Mouse (Mus musculus) liver, embryonic 13.5 days (tissue): ENCODE measurements at regions not wholly inside any gene's neighbourhood (a gene's known extent, or its start where the extent isn't known, plus 50 kb on each side); places are given as distances from the start of the nearest gene placed in this dataset.

Experiments used
- ATAC-seq: fragments of 200-750 bp; cut with Nextera tagmentation; 2 replicates; pipeline ENCODE4 v1.8.0; 2017; ENCODE audit warnings: low read depth, mild to moderate bottlenecking, moderate number of reproducible peaks, moderate library complexity
- DNase-seq: peaks from one replicate; pipeline ENCODE4 v3.0.0; 2022
- H3K27ac ChIP-seq: fragments of 300-500 bp; sonication (generic); 2 replicates; pipeline ENCODE4 v1.5.1; 2015; ENCODE audit warnings: moderate library complexity, mild to moderate bottlenecking, inconsistent platforms
- H3K27me3 ChIP-seq: fragments of 300-500 bp; sonication (generic); 2 replicates; pipeline ENCODE4 v1.6.1; 2015; ENCODE audit warnings: mild to moderate bottlenecking, inconsistent platforms
- H3K36me3 ChIP-seq: fragments of 300-500 bp; sonication (generic); 2 replicates; pipeline ENCODE4 v1.6.1; 2015; ENCODE audit warnings: mild to moderate bottlenecking, inconsistent platforms
- H3K4me1 ChIP-seq: fragments of 300-500 bp; sonication (generic); replicated peaks from 2 replicates; pipeline ENCODE4 v1.6.1; 2015; ENCODE audit warnings: inconsistent platforms
- H3K4me2 ChIP-seq: fragments of 300-500 bp; sonication (generic); 2 replicates; pipeline ENCODE4 v1.6.1; 2015; ENCODE audit warnings: inconsistent platforms, mild to moderate bottlenecking, moderate library complexity
- H3K4me3 ChIP-seq: fragments of 300-500 bp; sonication (generic); replicated peaks from 2 replicates; pipeline ENCODE4 v1.5.1; 2015; ENCODE audit warnings: mild to moderate bottlenecking, inconsistent platforms
- H3K9ac ChIP-seq: fragments of 300-500 bp; sonication (generic); 2 replicates; pipeline ENCODE4 v1.6.1; 2015; ENCODE audit warnings: mild to moderate bottlenecking, inconsistent platforms
- H3K9me3 ChIP-seq: fragments of 300-500 bp; sonication (generic); replicated peaks from 2 replicates; pipeline ENCODE4 v1.6.1; 2016; ENCODE audit warnings: inconsistent platforms
- WGBS: fragments of 180-500 bp; shearing (Covaris S2); methylation state at CpG from one replicate; pipeline ENCODE4 v1.1.7; 2015; ENCODE audit not compliant: insufficient replicate concordance; 5-methylcytosine and 5-hydroxymethylcytosine counted together

GRCm38 (mm10) chr13:98579731-98580130 is 57.5 kb downstream of the Tmem174 start:
- DNase-seq (no peak), ATAC-seq (no peak)
- Histone ChIP-seq H3K9me3 (no peaks in the 10 kb centered on the region), H3K4me3 (no peak overlapping the region), H3K4me2 (no peak overlapping the region), H3K36me3 (no peaks in the 10 kb centered on the region), H3K9ac (no peak overlapping the region), H3K27ac (no peak overlapping the region), H3K4me1 (no peaks in the 10 kb centered on the region), H3K27me3 (peaks cover 19% of the 10 kb centered on the region)
- 67% methylated on average over 3 of the region's 3 CpGs for WGBS

DNA sequence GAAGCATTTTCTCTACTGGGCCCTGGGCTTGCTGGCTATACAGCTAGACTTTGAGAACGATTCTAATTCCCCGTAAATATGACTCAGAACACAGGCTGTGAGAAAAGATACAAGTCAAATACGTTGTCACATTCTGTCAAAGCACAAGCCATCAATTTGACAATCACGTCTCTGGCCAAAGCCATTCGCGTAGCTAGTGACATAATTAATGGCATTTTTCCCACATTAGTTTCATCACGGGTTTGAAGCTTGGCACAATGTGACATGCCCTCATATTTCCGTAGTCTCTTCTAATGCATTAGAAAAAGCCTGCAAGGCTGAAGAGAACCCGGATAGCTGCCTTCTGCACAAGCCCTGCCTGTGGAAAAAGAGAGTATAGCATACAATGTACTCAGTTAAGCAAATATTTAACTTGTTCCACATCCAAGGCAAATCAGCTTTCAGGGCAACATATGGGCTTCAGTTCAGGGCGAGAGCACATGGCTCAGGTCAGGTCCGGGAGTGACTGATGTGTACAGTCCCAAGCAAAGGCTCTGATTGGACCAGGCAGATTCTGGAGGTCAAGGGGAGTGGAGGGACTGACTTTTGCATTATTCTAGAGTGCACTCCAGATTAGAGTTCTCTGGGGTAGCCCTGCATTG is 58.7 kb downstream of the Tmem174 start:
- WGBS = 59% methylated on average over 11 of the region's 11 CpGs
- no peaks in the 10 kb centered on the region for H3K36me3 ChIP-seq
- H3K4me2 ChIP-seq = no peak overlapping the region
- H3K4me1 ChIP-seq = no peaks in the 10 kb centered on the region
- H3K9me3 ChIP-seq = no peaks in the 10 kb centered on the region
- H3K4me3 ChIP-seq = no peak overlapping the region
- ATAC-seq = peak; percentile 68
- peaks cover 20% of the 10 kb centered on the region for H3K27me3 ChIP-seq
- H3K9ac ChIP-seq = no peak overlapping the region
- H3K27ac ChIP-seq = no peak overlapping the region
- no peak for DNase-seq

GRCm38 (mm10) chr13:98576061-98576460 is 61.1 kb downstream of the Tmem174 start:
- ATAC-seq (no peak), DNase-seq (no peak)
- Histone ChIP-seq H3K4me2 (no peak overlapping the region), H3K4me1 (no peaks in the 10 kb centered on the region), H3K27ac (no peak overlapping the region), H3K9me3 (no peaks in the 10 kb centered on the region), H3K27me3 (peaks cover 39% of the 10 kb centered on the region), H3K9ac (no peak overlapping the region), H3K36me3 (no peaks in the 10 kb centered on the region), H3K4me3 (no peak overlapping the region)
- 59% methylated on average over 3 of the region's 3 CpGs for WGBS

DNA sequence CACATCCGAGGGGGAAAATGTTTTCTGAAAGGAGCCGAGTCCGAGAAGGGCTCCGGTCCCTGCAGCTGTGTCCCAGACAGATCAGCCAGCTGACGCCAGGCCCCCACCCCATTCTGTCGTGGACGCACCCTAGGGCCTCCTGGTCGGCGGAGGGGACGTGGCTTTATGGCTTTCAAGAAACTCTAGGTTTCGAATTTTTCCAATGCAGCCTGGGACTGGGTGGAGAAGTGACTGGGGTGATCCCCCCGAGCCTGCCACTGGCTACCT is 63.2 kb downstream of the Tmem174 start:
- no peaks in the 10 kb centered on the region for H3K36me3 ChIP-seq
- no peaks in the 10 kb centered on the region for H3K9me3 ChIP-seq
- no peak for ATAC-seq
- no peak for DNase-seq
- H3K4me1 ChIP-seq = no peaks in the 10 kb centered on the region
- WGBS = 37% methylated on average over 12 of the region's 12 CpGs
- no peak overlapping the region for H3K4me3 ChIP-seq
- H3K27me3 ChIP-seq = peaks cover 45% of the 10 kb centered on the region
- H3K9ac ChIP-seq = no peak overlapping the region
- no peak overlapping the region for H3K27ac ChIP-seq
- H3K4me2 ChIP-seq = no peak overlapping the region

- no peaks in the 10 kb centered on the region for H3K9me3 ChIP-seq
- no peaks in the 10 kb centered on the region for H3K4me1 ChIP-seq
- H3K4me2 ChIP-seq = peak overlapping the region; percentile 62
- peak overlapping the region; percentile 24; the same call in 1 of the 2 replicates for H3K4me3 ChIP-seq
- 26% methylated on average over 39 of the region's 39 CpGs for WGBS
- H3K27ac ChIP-seq = no peak overlapping the region
- ATAC-seq (no peak), DNase-seq (no peak)
- H3K36me3 ChIP-seq = no peaks in the 10 kb centered on the region
- peaks cover 45% of the 10 kb centered on the region for H3K27me3 ChIP-seq
- no peak overlapping the region for H3K9ac ChIP-seq
Observed at GRCm38 (mm10) chr13:98573261-98574056, 63.8 kb downstream of the Tmem174 start.

DNA sequence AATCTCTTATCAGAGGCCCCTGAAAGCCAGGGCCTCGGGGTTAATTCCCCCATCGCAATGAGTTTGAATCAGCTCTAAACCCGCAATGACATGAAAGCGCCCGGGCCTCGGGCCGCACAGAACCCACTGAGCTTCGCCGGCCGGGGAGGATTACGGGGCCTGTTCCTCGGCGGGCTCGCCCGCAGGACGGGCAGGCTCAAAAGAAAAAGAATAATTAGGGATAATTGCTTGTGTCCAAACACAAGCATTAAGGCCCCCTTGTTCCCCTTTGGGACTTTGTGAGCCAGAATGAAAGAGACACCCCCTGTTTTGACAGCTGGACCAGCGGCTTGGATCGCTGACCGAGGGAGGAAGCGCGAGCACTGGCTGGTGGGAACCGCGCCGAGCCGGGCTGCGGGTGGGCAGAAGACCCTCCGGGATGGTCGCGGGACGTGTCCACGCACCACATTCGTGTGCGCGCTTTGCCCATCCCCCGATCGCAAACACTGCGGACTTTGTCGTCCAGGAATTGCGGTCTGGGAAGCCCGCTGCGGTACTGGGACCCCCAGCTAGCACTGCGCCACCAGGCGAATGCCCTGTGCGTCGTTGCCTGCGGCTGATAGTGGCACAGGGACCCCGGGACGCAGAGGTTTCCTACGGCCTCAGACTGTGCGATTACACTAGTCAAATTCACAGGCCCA is 64.5 kb downstream of the Tmem174 start:
- DNase-seq (no peak), ATAC-seq (no peak)
- 2% methylated on average over 50 of the region's 50 CpGs for WGBS
- H3K27ac ChIP-seq = no peak overlapping the region
- H3K9me3 ChIP-seq = no peaks in the 10 kb centered on the region
- H3K36me3 ChIP-seq = no peaks in the 10 kb centered on the region
- peaks cover 45% of the 10 kb centered on the region for H3K27me3 ChIP-seq
- H3K4me2 ChIP-seq = peak overlapping the region; percentile 62
- H3K4me3 ChIP-seq = peak overlapping the region; percentile 24
- H3K9ac ChIP-seq = no peak overlapping the region
- no peaks in the 10 kb centered on the region for H3K4me1 ChIP-seq

GRCm38 (mm10) chr13:98572011-98572570 is 65.1 kb downstream of the Tmem174 start:
- peaks cover 45% of the 10 kb centered on the region for H3K27me3 ChIP-seq
- ATAC-seq (no peak), DNase-seq (no peak)
- H3K9ac ChIP-seq = no peak overlapping the region
- no peaks in the 10 kb centered on the region for H3K36me3 ChIP-seq
- H3K4me1 ChIP-seq = no peaks in the 10 kb centered on the region
- 8% methylated on average over 13 of the region's 14 CpGs for WGBS
- H3K9me3 ChIP-seq = no peaks in the 10 kb centered on the region
- peak overlapping the region; percentile 62 for H3K4me2 ChIP-seq
- no peak overlapping the region for H3K4me3 ChIP-seq
- H3K27ac ChIP-seq = no peak overlapping the region

GRCm38 (mm10) chr13:98571051-98571450 is 66.2 kb downstream of the Tmem174 start:
- DNase-seq = no peak

DNA sequence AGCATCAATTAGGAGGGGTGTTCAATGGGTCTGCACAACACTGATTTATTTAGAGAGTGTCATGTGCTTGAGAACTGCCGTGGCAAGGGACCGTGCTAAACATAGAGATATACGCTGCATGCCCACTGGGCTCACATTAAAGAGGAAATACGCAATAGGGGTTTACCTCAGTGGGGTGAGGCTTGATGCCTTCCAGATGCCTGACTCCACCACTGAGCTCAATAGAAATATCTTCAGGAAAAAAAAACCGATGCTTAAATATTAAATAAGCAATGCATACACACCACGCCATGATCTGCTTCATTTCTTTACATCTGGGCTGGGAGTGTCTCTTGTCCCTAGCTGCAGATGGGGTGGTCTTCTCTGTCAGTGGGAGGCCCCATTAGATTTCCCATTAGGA is 63.9 kb upstream of the Gm10320 start:
- H3K4me3 ChIP-seq = no peak overlapping the region
- no peak for DNase-seq
- no peak overlapping the region for H3K9ac ChIP-seq
- no peak for ATAC-seq
- WGBS = 70% methylated on average over 6 of the region's 6 CpGs
- H3K27me3 ChIP-seq = no peaks in the 10 kb centered on the region
- H3K9me3 ChIP-seq = no peaks in the 10 kb centered on the region
- H3K27ac ChIP-seq = no peak overlapping the region
- H3K4me1 ChIP-seq = no peaks in the 10 kb centered on the region
- H3K4me2 ChIP-seq = no peak overlapping the region
- no peaks in the 10 kb centered on the region for H3K36me3 ChIP-seq

More at GRCm38 (mm10) chr13:98571051-98571450, 66.2 kb downstream of the Tmem174 start:
- Histone ChIP-seq H3K27me3 (peaks cover 45% of the 10 kb centered on the region), H3K4me3 (no peak overlapping the region), H3K9me3 (no peaks in the 10 kb centered on the region), H3K27ac (no peak overlapping the region), H3K36me3 (no peaks in the 10 kb centered on the region), H3K9ac (no peak overlapping the region), H3K4me1 (no peaks in the 10 kb centered on the region), H3K4me2 (no peak overlapping the region)
- no peak for ATAC-seq
- 29% methylated on average over 3 of the region's 3 CpGs for WGBS

- no peaks in the 10 kb centered on the region for H3K9me3 ChIP-seq
- DNase-seq (no peak), ATAC-seq (no peak)
- no peaks in the 10 kb centered on the region for H3K36me3 ChIP-seq
- H3K4me3 ChIP-seq = no peak overlapping the region
- H3K27ac ChIP-seq = no peak overlapping the region
- no peaks in the 10 kb centered on the region for H3K27me3 ChIP-seq
- 60% methylated on average over 13 of the region's 13 CpGs for WGBS
- no peak overlapping the region for H3K9ac ChIP-seq
- H3K4me2 ChIP-seq = no peak overlapping the region
- no peaks in the 10 kb centered on the region for H3K4me1 ChIP-seq
Observed at GRCm38 (mm10) chr13:98551471-98552020, 59.7 kb upstream of the Gm10320 start.

GRCm38 (mm10) chr13:98547223-98547622 is 55.4 kb upstream of the Gm10320 start:
- no peak overlapping the region for H3K4me3 ChIP-seq
- DNase-seq (no peak), ATAC-seq (no peak)
- H3K4me1 ChIP-seq = no peaks in the 10 kb centered on the region
- H3K36me3 ChIP-seq = no peaks in the 10 kb centered on the region
- H3K27me3 ChIP-seq = no peaks in the 10 kb centered on the region
- 55% methylated on average over 5 of the region's 5 CpGs for WGBS
- no peak overlapping the region for H3K27ac ChIP-seq
- no peak overlapping the region for H3K4me2 ChIP-seq
- no peaks in the 10 kb centered on the region for H3K9me3 ChIP-seq
- H3K9ac ChIP-seq = no peak overlapping the region
